Mouse (Mus musculus) testis, adult 2 months (tissue): ENCODE results near the gene Fgr. TPM values are rescaled to one million over a fixed set of nuclear protein-coding genes. Genes with fewer than 3 reads are reported as not detected.

Experiments used
- H3K27ac ChIP-seq: fragments of 200-500 bp; 2 replicates; pipeline ENCODE4 v1.5.1; 2012; ENCODE audit warnings: low read depth, low read length; ENCODE audit not compliant: control insufficient read depth, insufficient read depth
- H3K27me3 ChIP-seq: fragments of 200-500 bp; 2 replicates; pipeline ENCODE4 v1.6.1; 2012; ENCODE audit warnings: mild to moderate bottlenecking, low read length, moderate library complexity; ENCODE audit not compliant: control insufficient read depth, insufficient read depth
- H3K36me3 ChIP-seq: fragments of 200-500 bp; 2 replicates; pipeline ENCODE4 v1.6.1; 2012; ENCODE audit warnings: mild to moderate bottlenecking, low read length; ENCODE audit not compliant: control insufficient read depth, insufficient read depth
- H3K4me1 ChIP-seq: fragments of 200-500 bp; 2 replicates; pipeline ENCODE4 v1.6.1; 2012; ENCODE audit warnings: low read length; ENCODE audit not compliant: control insufficient read depth, insufficient read depth
- H3K4me3 ChIP-seq: fragments of 200-500 bp; 2 replicates; pipeline ENCODE4 v1.5.1; 2012; ENCODE audit warnings: low read depth, mild to moderate bottlenecking, low read length, moderate library complexity, mixed read lengths; ENCODE audit not compliant: control insufficient read depth
- CTCF ChIP-seq: fragments of 200-500 bp; IDR thresholded peaks from 2 replicates; pipeline ENCODE4 v1.5.1; 2012; ENCODE audit warnings: low read depth, mild to moderate bottlenecking, inconsistent platforms, low read length, moderate library complexity; ENCODE audit not compliant: control insufficient read depth, insufficient read depth, insufficient replicate concordance
- POLR2A ChIP-seq: fragments of 200-500 bp; IDR thresholded peaks from 2 replicates; pipeline ENCODE4 v1.6.1; 2012; ENCODE audit warnings: low read depth, mild to moderate bottlenecking, inconsistent platforms, low read length, moderate library complexity; ENCODE audit not compliant: control insufficient read depth
- polyA plus RNA-seq: library from polyadenylated mRNA; depleted of rRNA; stranded (reverse); fragments of >200 nt; gene quantifications from 2 replicates; pipeline ENCODE4 v1.2.3, GENCODE M21; 2012

Fgr gene
- polyA plus RNA-seq, 1 experiment, result 0.85 TPM

DNA sequence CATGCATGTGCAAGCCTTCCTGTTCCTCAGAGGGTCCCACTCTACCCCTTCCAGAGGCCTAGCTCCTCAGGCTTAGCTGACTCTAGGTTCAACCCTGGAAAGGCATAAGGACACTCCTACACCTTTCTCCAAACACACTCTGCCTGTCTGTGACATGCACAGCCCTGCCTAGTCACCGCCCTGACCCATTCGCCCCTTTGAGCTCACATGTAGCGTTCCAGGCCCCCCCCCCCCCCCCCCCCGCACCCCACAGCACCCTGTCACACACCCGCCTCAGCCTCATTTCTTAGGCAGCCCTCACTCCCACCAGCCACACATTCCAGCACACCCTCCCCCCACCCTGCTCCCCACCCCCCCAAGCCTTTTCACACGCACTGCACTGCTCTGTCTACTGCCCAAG is 46.8 kb downstream of the Fgr start:
- Histone ChIP-seq H3K4me3 (no peak overlapping the region), H3K27me3 (no peaks in the 10 kb centered on the region), H3K27ac (no peak overlapping the region), H3K36me3 (no peaks in the 10 kb centered on the region), H3K4me1 (peaks cover 2% of the 10 kb centered on the region)
- no peak for TF ChIP-seq CTCF
- TF ChIP-seq POLR2A, result no peak

DNA sequence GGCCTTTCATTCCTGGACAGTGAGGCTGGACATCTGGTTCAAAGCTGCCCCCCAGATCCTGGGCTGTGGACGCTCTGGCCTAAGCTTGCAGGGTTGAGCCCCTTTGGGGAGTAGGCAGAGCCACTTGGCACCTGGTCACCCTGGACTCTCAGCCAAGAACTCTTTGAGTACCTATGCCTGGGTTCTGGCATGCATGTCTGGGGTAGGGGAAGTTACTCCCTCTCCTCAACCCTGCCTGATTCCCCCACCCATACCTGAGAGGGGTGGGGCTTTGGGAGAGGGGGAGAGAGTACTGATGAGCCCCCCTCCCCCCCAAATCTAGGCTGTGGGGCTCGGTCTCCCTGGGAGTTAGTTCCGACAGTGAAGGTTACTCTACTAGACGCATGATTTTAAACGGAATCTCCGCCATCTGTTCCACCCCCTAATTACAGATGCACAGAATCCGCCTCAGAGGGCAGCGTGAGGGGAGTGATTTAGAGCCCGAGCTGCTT is 47.3 kb downstream of the Fgr start:
- H3K27me3 ChIP-seq, result no peaks in the 10 kb centered on the region
- H3K27ac ChIP-seq, result no peak overlapping the region
- H3K36me3 ChIP-seq, result no peaks in the 10 kb centered on the region
- H3K4me3 ChIP-seq, result no peak overlapping the region
- TF ChIP-seq POLR2A, result no peak
- TF ChIP-seq CTCF, result no peak
- H3K4me1 ChIP-seq, result peaks cover 2% of the 10 kb centered on the region

DNA sequence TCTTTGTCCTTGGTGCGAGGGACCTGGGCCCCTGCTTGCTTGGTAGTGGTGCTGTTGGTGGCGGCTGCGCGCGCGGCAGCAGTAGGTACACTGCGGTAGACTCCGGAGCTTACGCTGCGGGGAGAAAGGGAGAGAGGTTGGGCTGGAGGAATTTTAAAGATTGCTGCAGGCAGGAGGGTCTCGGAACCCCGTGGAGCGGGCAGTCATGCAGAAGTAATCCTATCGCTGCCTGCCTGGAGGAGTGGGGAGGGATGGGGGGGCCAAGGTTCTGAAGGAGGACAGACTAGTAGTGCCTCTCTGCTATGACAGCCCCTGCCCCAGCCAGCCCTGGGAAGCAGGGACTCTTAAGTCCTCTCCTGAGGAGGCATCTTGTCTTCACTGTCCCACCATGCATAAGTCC is 48.3 kb downstream of the Fgr start:
- Histone ChIP-seq H3K36me3 (no peaks in the 10 kb centered on the region), H3K4me3 (no peak overlapping the region), H3K27me3 (no peaks in the 10 kb centered on the region), H3K4me1 (peaks cover 5% of the 10 kb centered on the region), H3K27ac (no peak overlapping the region)
- TF ChIP-seq POLR2A, result no peak
- TF ChIP-seq CTCF, result no peak

DNA sequence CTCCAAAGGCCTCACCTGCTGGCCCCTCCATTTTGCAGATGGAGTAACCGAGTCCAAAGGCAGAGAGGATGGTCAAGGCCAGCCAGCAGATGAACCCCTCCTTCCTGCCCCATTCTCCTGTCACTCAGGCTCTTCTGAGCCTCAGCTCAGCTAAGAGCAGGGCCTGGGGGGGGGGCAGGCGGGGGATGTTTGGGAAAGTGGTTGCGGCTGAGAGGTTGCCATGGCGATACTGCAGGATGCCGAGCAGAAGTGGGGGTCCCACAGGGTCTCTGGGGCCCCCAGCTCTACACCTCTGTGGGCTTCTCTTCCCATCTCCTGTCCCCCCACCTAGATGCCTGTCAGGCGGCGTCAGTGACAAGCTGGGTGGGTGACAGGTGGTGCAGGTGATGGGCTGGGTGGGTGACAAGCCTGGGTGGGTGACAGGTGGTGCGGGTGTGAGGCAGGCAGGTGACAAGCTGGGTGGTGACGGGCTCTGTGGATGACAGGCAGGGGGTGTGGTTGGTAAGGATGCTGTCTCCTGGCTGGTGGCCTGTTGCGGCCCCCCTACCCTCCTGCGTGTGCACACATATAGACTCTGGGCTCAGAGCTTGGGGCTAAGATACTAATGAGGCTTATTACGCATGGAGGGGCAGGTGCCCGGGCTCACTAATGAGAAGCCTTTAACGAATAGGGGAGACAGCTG is 49.2 kb downstream of the Fgr start:
- Histone ChIP-seq H3K4me3 (no peak overlapping the region), H3K27me3 (no peaks in the 10 kb centered on the region), H3K27ac (no peak overlapping the region), H3K36me3 (no peaks in the 10 kb centered on the region), H3K4me1 (peaks cover 5% of the 10 kb centered on the region)
- no peak for TF ChIP-seq POLR2A
- no peak for TF ChIP-seq CTCF

DNA sequence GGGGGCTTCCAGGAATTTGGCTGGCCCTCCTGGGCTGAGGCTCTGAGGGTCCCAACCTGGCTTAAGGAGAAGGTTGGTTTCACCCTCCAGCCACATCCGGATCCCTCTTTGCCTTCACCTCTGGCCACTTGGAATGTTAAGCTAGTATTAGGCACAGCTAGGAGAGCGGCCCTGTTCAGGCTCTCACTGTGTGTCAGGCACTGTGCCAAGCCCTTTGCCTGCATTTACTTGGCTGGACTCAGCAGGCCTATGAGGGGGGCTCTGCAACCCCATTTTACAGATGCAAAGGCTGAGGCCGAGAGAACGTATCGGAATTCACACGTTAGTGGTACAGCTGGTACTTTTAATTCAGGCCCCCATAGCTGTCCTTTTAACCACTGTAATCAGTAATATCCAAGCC is 49.7 kb downstream of the Fgr start:
- no peak overlapping the region for H3K27ac ChIP-seq
- H3K36me3 ChIP-seq, result no peaks in the 10 kb centered on the region
- H3K4me3 ChIP-seq, result no peak overlapping the region
- H3K4me1 ChIP-seq, result peaks cover 5% of the 10 kb centered on the region
- H3K27me3 ChIP-seq, result no peaks in the 10 kb centered on the region
- TF ChIP-seq POLR2A, result no peak
- TF ChIP-seq CTCF, result no peak

DNA sequence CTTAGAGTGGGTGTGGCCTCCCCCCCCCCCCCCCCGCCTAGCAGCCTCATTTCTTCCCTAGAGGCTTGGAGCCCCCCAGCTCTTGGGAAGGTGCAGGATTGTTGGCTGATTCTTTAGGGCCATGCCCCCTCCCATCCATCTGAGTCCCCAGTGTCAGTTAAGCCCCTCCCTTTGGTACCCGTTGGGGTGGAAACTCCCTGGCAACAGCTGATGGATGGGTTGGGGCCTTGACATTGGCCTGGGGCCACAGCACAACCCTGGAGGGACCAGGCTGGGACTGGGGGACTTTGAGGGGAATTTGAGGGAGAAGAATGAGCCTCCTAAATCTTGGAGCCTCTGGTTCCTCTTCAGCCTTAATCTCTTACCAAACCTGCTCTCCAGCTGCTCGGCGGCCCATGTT is 50.5 kb downstream of the Fgr start:
- TF ChIP-seq POLR2A (no peak), CTCF (no peak)
- Histone ChIP-seq H3K27me3 (no peaks in the 10 kb centered on the region), H3K4me1 (peaks cover 5% of the 10 kb centered on the region), H3K36me3 (no peaks in the 10 kb centered on the region), H3K4me3 (no peak overlapping the region), H3K27ac (no peak overlapping the region)

DNA sequence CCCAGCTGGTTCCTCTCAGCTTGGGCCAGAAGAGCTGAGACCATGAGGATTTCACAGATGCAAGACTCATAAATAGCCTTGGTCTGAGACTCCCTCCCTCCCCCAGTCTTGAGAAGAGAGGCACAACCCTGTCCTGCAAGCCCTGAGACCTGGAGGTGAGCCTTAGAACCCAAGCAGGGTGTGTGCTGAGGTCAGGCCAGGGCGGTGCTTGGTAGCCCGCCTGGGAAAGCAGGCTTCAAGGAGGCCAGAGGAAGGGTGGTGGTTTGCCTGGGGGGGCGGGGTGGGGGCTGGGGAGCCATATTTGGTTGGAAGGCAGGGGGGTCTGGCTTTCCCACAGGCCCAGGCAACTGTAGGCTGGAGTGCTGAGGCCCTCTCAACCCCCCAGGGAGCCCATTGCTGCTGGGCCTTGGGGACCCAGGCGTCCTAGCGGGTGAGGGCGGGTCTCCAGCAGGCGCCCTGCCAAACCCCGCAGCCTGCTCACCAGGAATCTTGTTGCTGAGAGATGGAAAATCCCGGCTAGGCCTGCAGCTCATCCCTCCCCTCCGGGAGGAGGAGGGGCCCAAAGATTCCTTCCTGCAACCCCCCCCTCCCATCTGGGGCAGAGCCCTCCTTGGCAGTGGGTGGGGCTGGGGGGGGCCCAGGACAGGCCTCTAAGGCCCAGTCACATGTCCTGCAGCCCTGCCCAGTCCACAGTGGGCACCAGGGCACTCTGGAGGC is 51.2 kb downstream of the Fgr start:
- Histone ChIP-seq H3K4me3 (no peak overlapping the region), H3K27me3 (no peaks in the 10 kb centered on the region), H3K27ac (no peak overlapping the region), H3K4me1 (peaks cover 5% of the 10 kb centered on the region), H3K36me3 (no peaks in the 10 kb centered on the region)
- no peak for TF ChIP-seq CTCF
- TF ChIP-seq POLR2A, result no peak

DNA sequence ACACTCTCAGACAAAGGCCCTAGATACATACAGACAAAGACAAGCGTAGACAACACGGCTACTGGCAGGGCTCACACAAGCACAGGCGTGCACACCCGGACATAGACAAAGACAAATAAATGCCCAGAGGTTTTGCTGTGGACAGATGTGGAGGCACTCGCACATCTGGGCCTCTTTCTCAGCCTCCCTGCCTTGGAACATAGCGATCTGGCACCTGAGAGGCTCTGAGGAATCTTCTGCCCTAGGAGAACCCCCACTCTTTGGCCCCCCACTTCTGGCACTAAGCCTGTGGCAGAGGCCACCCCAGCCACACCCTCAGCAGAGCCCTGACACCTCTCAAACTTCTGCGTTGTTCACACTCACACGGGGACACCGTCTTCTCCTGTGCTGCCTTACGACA is 52.4 kb downstream of the Fgr start:
- Histone ChIP-seq H3K27me3 (no peaks in the 10 kb centered on the region), H3K27ac (no peak overlapping the region), H3K4me1 (peaks cover 5% of the 10 kb centered on the region), H3K4me3 (no peak overlapping the region), H3K36me3 (no peaks in the 10 kb centered on the region)
- no peak for TF ChIP-seq CTCF
- no peak for TF ChIP-seq POLR2A
